Mouse (Mus musculus) hematopoietic multipotent progenitor cell, adult 10-12 weeks (in vitro differentiated cells): ENCODE data around the gene Mcm6. TPM values are rescaled to one million over a fixed set of nuclear protein-coding genes. Genes with fewer than 3 reads are reported as not detected.

Experiments used
- polyA plus RNA-seq: library from polyadenylated mRNA; stranded (reverse); fragments of >175 nt; gene quantifications from 2 replicates; pipeline ENCODE4 v1.2.3, GENCODE M21; 2012; ENCODE audit warnings: low replicate concordance

The Mcm6 gene
- 6.5 and 8.1 TPM in 2 replicates for polyA plus RNA-seq

DNA sequence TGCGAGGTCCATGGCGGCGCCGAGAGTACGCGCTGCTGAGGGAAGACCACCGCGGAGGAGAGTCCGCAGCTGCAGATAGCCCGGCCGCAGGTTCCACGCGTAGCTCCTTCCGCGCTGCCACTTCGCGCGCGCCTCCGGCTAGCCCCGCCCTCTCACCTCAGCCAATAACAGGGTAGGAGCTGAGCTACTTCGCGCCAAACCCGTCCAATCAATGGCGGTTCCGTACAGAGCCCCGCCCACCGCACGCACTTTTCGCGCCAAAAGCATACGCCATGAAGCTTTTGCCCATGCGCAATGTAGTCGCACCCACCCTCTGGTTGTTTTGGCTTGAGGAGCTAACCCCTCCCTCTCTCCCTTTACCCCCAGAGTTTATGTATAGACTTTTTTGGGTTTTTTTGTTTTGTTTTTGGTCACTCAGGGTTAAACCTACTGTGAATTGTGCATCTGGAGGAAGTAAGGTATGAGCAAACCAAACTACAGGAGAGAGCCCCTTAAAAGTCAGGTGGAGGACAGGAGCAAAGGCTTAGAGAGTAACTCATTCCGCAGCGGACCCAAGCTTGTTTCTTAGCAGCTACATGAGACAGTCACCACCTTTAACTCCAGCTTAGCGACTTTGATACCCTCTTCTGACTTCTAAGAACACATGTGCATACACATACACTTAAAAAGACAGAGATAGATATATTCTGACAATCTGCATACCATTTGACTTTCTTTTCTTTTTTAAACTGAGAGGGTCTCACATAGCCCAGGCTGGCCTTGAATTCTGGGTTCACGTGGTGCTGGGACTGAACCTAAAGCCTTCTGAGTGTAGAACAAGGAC lies at the start of gene Mcm6:
Gene Mcm6 (minus strand): TSS at position 111 of the 823 bp plus-strand sequence.

DNA sequence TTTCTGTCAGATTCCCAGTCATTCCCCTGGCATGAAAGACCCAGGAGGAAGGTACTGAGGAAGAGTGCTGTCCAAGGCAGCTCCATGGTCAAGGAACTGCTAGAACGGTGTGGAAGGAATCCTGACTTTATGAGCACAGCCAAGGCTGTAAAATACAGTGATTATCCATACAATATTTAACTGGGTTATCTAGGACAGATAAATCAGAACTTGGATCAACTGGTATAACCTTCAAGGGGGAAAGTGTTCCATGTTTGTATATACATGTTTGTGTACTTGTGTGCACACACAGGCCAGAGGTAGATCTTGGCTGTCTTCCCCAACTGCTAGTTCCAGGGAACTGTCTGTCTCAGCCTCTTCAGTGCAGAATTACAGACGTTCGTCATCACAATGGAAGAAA lies 31.2 kb downstream of the Mcm6 start, which contains the start of gene Lct:
Gene Lct (minus strand): TSS at position 101 of the 400 bp plus-strand sequence.

Other genes with a start within 250 kb of the Mcm6 start
- gene Ubxn4, start 115.7 kb downstream of the Mcm6 start, polyA plus RNA-seq, result 18.9 and 26.3 TPM in 2 replicates
- not detected in 2 replicates for gene Lct, start 31.3 kb downstream of the Mcm6 start, polyA plus RNA-seq
- gene Dars, start 57.7 kb upstream of the Mcm6 start, polyA plus RNA-seq, result 46.8 and 56.1 TPM in 2 replicates
- 9.6 and 17.5 TPM in 2 replicates for gene Cxcr4, start 232.6 kb upstream of the Mcm6 start, polyA plus RNA-seq